Mouse (Mus musculus) bone marrow, adult 2 months (tissue): Measurements from ENCODE around the gene Ciapin1.

Source experiments
- CTCF ChIP-seq: fragments of 200-500 bp; IDR thresholded peaks from 2 replicates; pipeline ENCODE4 v1.5.1; 2011; ENCODE audit warnings: low read length, control low read depth; ENCODE audit not compliant: control insufficient read depth, insufficient read depth
- POLR2A ChIP-seq: fragments of 200-500 bp; IDR thresholded peaks from 2 replicates; pipeline ENCODE4 v1.6.1; 2011; ENCODE audit warnings: low read depth, mild to moderate bottlenecking, control low read depth, low read length, borderline replicate concordance; ENCODE audit not compliant: control insufficient read depth

- TF ChIP-seq CTCF: no peak
- TF ChIP-seq POLR2A: no peak
These were observed 35.8 kb downstream of the Ciapin1 start for GRCm38 (mm10) chr8:94802375-94802774.
